Mouse (Mus musculus): ENCODE data around the gene Zfp982.
"Not testable (repeated sequence)": the region's sequence is repeated elsewhere in the genome, so short reads cannot be mapped to it uniquely, and the experiment has no call there.

The Zfp982 gene

GRCm38 (mm10) chr4:147492117-147492516 lies at the start of gene Zfp982:
Gene Zfp982, plus strand, starts transcription at chr4:147492417.
- DNase-seq = not testable (repeated sequence)

DNA sequence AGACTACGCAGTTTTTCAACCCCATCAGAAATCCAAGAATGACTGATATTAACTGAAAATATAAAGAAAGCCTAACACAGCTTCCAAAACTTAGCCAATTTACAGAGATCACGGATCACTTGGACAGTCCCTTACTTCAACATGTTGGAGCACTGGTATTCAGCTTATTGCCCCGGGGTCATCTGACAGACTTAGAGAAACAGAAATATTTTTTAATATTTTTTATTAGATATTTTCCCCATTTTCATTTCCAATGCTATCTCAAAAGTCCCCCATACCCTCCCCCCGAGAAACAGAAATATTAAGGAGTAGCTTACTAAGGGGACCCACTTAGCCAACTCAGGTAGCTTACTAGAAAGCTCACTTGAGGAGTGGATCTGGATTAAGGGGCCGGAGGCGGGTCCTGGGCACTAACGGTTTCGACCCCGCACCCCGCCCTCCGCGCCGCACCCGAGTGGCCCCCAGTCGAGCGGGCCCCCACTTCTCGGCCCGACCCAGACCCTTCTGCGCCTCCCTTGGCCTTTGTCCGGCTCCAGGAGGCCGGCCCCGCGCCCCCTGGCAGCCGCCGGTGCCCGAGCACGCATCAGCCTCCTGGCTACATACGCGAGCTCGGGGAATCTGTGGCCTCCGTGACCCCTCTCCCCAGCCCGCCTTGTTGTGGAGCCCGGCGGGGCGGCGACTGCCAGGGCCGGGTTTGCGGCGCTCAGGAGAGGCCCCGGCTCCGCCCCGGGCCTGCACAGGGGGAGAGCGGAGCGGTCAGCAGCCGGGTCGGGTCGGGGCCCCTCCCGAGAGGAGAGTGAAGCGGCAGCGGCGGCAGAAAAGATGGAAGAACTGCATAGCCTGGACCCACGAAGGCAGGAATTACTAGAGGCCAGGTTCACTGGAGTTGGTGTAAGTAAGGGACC lies 49.3 kb upstream of the Zfp982 start:
- DNase-seq = peak; percentile 51 to 67

DNA sequence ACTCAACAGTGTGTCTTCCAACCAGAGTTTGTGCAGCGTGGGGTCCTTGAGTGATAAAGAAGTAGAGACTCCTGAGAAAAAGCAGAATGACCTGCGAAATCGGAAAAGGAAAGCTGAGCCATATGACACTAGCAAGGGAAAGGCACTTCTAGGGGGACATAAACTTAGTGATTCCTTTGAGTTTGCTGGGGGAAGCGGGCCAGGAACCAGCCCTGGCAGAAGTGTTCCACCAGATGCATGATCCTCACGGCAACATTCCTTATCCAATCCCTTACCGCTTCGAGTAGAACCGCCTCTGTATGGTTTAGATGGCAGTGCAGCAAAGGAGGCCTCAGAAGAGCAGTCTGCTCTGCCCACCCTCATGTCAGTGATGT lies 48.7 kb upstream of the Zfp982 start:
- DNase-seq = peak in 1 of 2 experiments; percentile 12

GRCm38 (mm10) chr4:147445371-147445770 lies 46.8 kb upstream of the Zfp982 start:
- DNase-seq = not testable (repeated sequence)

DNA sequence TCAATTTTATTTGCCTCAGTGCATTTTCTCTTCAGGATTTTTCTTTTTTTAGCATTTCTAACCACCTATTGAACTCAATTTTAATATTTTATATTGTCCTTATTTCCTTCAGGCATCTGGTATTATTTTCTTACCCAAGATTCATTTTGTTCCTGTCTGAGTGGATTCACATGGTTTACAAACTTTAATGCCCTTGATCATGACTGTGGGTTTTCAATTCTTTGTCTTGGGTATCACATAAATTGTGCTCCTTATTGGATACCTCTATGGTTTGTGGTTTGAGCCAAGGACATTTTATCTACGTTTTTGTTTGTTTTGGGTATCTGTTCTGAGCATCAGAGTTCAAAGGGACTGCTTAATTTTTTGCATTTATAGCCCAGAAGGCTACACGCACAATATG lies 43.9 kb upstream of the Zfp982 start:
- no peak for DNase-seq

- DNase-seq = no peak
Observed at GRCm38 (mm10) chr4:147449099-147449581, 43.1 kb upstream of the Zfp982 start.

GRCm38 (mm10) chr4:147449986-147450385 lies 42.2 kb upstream of the Zfp982 start:
- DNase-seq = not testable (repeated sequence)

GRCm38 (mm10) chr4:147467207-147467606 lies 25.0 kb upstream of the Zfp982 start:
- DNase-seq = not testable (repeated sequence)

DNA sequence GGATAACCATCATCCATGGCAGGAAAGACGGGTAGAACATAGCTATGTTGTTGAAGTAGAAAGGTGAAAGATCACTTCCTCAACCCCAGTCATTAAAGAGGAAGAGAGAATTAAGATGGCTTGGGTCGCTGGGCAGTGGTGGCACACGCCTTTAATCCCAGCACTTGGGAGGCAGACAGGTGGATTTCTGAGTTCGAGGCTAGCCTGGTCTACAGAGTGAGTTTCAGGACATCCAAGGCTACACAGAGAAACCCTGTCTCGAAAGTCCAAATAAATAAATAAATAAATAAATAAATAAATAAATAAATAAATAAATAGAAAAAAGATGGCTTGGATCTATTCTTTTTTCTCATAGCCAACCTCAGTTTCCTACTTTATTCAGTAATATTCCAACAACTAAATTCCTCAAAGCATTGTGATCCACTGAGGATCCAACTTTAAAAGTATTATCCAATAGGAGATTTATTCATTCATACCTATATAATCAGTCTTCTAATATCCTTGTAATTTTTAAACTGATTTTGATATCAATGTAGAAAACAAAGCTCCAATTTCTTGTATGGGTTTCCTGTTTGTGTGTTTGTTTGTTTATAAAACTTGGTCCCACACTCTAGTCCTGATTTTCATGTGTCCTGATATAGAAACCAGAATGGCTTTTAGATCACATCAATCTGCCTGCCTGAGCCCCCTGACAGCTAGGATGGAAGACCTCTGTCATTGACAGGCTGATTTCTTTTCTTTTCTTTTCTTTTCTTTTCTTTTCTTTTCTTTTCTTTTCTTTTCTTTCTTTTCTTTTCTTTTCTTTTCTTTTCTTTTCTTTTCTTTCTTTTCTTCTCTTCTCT lies 6.8 kb downstream of the Zfp982 start:
- DNase-seq = not testable (repeated sequence)

GRCm38 (mm10) chr4:147509174-147509573 lies 17.0 kb downstream of the Zfp982 start:
- DNase-seq = no peak

GRCm38 (mm10) chr4:147518981-147519380 lies 26.8 kb downstream of the Zfp982 start:
- DNase-seq = no peak

- DNase-seq = no peak
Observed at GRCm38 (mm10) chr4:147520100-147520499, 27.9 kb downstream of the Zfp982 start.

GRCm38 (mm10) chr4:147525125-147525524 lies 32.9 kb downstream of the Zfp982 start:
- no peak for DNase-seq

DNA sequence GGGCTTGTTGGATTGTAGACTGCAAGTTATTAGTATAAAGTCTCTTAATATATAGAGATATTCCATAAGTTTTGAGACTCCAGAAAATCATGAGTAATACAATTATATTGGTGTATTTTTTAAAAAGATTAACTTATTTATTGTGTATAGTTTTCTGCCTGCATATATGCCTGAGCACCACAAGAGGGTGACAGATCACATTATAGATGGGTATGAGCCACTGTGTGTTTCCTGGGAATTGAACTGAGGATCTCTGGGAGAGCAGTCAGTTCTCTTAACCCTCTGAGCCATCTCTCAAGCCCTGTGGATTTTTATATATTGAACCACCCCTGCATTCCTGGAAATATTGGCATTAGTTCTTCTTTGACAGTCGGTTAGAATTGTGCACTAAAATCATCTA lies 38.1 kb downstream of the Zfp982 start:
- DNase-seq = no peak

GRCm38 (mm10) chr4:147535916-147536315 lies 43.7 kb downstream of the Zfp982 start:
- not testable (repeated sequence) for DNase-seq

- DNase-seq = no peak
Observed at GRCm38 (mm10) chr4:147537702-147538101, 45.5 kb downstream of the Zfp982 start.

DNA sequence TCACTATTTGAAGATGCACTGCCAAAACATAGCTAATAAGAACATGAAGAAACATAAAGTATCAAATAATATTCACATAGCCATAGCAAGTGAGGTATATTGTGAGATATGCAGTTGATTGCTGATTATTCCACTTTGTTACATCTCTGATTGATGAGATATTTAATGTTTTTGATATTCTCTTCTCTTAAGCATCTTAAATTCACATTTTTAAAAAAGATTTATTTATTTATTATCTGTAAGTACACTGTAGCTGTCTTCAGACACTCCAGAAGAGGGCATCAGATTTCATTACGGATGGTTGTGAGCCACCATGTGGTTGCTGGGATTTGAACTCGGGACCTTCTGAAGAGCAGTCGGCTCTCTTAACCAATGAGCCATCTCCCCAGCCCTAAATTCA lies 47.7 kb downstream of the Zfp982 start, which contains the start of gene Gm16503:
Gene Gm16503 (plus strand): TSS at position 301 of the 400 bp plus-strand sequence.
- not testable (repeated sequence) for DNase-seq

DNA sequence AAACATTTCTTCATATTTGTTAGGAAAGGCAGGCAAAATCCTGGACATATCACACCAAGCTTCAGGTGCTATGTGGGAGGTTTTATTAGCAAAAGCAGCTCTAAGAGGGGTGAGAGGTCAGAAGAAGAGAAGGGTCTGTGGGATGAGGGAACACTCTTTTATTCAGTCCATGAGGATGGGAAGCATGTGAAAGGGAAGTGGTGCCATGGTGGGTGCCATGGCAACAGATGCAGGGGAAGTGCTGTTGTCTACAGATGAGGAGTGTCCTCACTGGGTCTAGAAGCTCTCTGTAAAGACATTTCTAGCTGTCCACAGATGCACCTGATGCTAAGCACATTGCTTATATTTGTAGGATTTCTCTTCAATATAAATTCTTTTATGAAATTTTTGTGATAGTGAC lies 48.9 kb downstream of the Zfp982 start:
- DNase-seq = no peak

GRCm38 (mm10) chr4:147553071-147553470 lies 60.9 kb downstream of the Zfp982 start, which contains the start of gene Zfp985:
Gene Zfp985, plus strand, starts transcription at chr4:147553277.
- not testable (repeated sequence) for DNase-seq

DNA sequence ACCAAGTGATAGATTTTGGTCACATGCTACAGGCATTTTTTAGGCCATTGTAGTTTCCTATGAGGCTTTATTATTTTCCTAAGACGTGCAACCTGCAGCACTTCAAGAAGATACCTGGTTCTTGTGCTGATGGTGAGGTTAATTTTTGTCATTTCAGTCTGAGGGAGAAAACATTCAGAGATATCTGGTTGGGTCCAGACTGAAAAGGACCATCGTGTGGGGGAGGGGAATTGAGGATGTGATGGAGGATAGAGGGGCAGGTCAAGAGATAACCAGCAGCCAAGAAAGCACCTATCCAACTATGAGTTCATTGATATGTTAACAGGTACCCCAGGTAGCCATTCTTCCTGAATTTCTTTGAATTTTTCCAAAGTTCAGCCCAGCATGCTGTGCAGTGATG lies 62.1 kb downstream of the Zfp982 start:
- not testable (repeated sequence) for DNase-seq

DNA sequence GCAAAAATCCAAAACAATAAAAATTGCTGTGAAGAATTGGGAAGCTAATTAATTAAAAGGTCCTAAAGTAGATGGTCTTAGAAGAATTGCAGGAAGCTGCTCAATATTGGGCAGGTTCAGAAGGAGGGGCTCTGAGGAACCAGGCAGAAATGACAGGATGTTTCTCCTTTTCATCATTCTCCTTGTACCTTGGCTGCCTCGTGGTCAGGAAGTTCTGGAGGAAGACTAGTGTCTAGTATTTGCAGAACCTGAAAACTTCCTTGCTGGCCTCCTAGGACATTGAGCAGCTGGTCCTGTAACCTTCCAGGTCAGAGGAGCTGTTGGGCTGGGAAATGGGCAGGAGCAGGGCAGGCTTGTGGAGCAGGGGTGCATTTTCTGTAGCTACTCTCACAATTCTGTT lies 64.7 kb downstream of the Zfp982 start:
- not testable (repeated sequence) for DNase-seq

GRCm38 (mm10) chr4:147558011-147558410 lies 65.8 kb downstream of the Zfp982 start:
- not testable (repeated sequence) for DNase-seq

GRCm38 (mm10) chr4:147559096-147559495 lies 66.9 kb downstream of the Zfp982 start:
- not testable (repeated sequence) for DNase-seq
